Mouse (Mus musculus): ENCODE measurements around the gene Ms4a18. TPM values are rescaled to one million over a fixed set of nuclear protein-coding genes. Genes with fewer than 3 reads are reported as not detected.

Ms4a18 gene
- polyA plus RNA-seq, 1 experiment from 2014 or later: 37.9 TPM

DNA sequence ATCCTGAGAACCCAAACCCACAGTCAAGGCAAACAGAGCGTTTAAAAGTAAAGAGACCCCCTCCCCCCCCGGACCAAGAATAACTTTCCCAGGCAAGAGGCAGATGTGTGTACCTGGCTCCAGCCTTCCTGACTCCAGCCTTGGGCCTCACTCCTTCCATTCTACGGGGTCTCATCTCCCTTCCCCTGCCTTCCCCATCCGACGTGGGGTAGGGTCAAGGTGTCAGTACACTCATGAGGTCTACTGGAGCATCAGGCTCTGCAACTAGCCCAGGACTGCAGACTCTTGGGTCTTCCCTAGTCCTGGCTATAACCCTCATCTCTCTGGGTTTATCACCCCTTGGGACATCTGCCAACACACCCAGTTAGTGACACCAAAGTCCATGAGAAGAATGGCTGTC lies 37.6 kb downstream of the Ms4a18 start:
- 80% methylated on average over 5 of the region's 5 CpGs for WGBS
- no peaks in the 10 kb centered on the region for H3K27me3 ChIP-seq (replicated peaks)
- H3K9ac ChIP-seq: no peak overlapping the region
- peaks cover 15% of the 10 kb centered on the region for H3K4me1 ChIP-seq (replicated peaks)
- no peak for ATAC-seq
- H3K27ac ChIP-seq: no peak overlapping the region
- no peak overlapping the region for H3K4me3 ChIP-seq (replicated peaks)
- H3K4me2 ChIP-seq (replicated peaks): peak overlapping the region; percentile 37; the same call in 1 of the 2 replicates
- H3K9me3 ChIP-seq: no peaks in the 10 kb centered on the region
- no peaks in the 10 kb centered on the region for H3K36me3 ChIP-seq

GRCm38 (mm10) chr19:10979184-10980168 lies 38.4 kb downstream of the Ms4a18 start:
- peak; percentile 34 for ATAC-seq
- 11% methylated on average over 18 of the region's 18 CpGs for WGBS
- Histone ChIP-seq H3K36me3 (no peaks in the 10 kb centered on the region), H3K27ac (no peak overlapping the region), H3K27me3 (replicated peaks) (no peaks in the 10 kb centered on the region), H3K4me3 (replicated peaks) (no peak overlapping the region), H3K9ac (no peak overlapping the region), H3K9me3 (no peaks in the 10 kb centered on the region), H3K4me1 (replicated peaks) (peaks cover 19% of the 10 kb centered on the region), H3K4me2 (replicated peaks) (peak overlapping the region; percentile 37)

- no peaks in the 10 kb centered on the region for H3K9me3 ChIP-seq
- H3K9ac ChIP-seq: no peak overlapping the region
- peaks cover 34% of the 10 kb centered on the region for H3K4me1 ChIP-seq (replicated peaks)
- no peaks in the 10 kb centered on the region for H3K27me3 ChIP-seq (replicated peaks)
- H3K4me2 ChIP-seq (replicated peaks): no peak overlapping the region
- no peak overlapping the region for H3K4me3 ChIP-seq (replicated peaks)
- 45% methylated on average over 4 of the region's 4 CpGs for WGBS
- ATAC-seq: no peak
- no peaks in the 10 kb centered on the region for H3K36me3 ChIP-seq
- H3K27ac ChIP-seq: no peak overlapping the region
Measured at GRCm38 (mm10) chr19:10976318-10976717, 41.5 kb downstream of the Ms4a18 start.

DNA sequence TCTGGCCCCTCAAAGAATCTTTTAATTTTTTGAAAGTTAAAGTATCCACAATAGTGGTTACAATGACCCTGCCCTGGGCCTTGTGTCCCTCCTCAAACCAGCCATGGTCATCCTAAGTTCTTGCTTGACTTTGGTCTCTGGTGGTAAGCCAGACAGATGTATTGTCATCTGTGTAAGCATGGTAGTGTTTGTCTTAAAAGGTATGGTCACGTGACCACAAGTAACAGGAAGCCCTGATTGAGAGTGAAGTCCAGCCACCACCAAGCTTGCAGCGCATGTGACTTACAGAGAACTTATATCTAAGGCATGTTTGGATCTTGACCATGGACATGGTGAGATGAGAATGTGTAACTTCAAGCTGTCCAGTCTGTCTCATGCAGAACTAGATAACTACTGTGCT lies 42.6 kb downstream of the Ms4a18 start:
- ATAC-seq: 0 out of 2 replicates have a peak, but pooled peaks have one; percentile 8
- Histone ChIP-seq H3K36me3 (no peaks in the 10 kb centered on the region), H3K9ac (no peak overlapping the region), H3K4me3 (replicated peaks) (no peak overlapping the region), H3K27me3 (replicated peaks) (no peaks in the 10 kb centered on the region), H3K4me1 (replicated peaks) (peaks cover 34% of the 10 kb centered on the region), H3K27ac (peak overlapping the region; percentile 87; the same call in 1 of the 2 replicates), H3K4me2 (replicated peaks) (no peak overlapping the region), H3K9me3 (no peaks in the 10 kb centered on the region)
- WGBS: 72% methylated on average over 2 of the region's 2 CpGs

- no peak within 1 kb of the TSS for H3K4me3 ChIP-seq (replicated peaks)
- WGBS: 13% methylated on average over 4 of the region's 4 CpGs
Measured at GRCm38 (mm10) chr19:10974238-10974865, 43.5 kb downstream of the Ms4a18 start, which contains the start of gene Ms4a10. TSS of gene Ms4a10 (minus strand) at chr19:10974670.

GRCm38 (mm10) chr19:10973187-10973586 lies 44.6 kb downstream of the Ms4a18 start:
- Histone ChIP-seq H3K4me3 (replicated peaks) (no peak overlapping the region), H3K9ac (no peak overlapping the region), H3K9me3 (no peaks in the 10 kb centered on the region), H3K36me3 (no peaks in the 10 kb centered on the region), H3K4me2 (replicated peaks) (0 out of 2 replicates have a peak overlapping the region, but pooled peaks have one; percentile 42), H3K27ac (peak overlapping the region; percentile 87), H3K27me3 (replicated peaks) (no peaks in the 10 kb centered on the region), H3K4me1 (replicated peaks) (peaks cover 23% of the 10 kb centered on the region)
- ATAC-seq: no peak; the same call in 1 of the 2 replicates
- 39% methylated on average over 2 of the region's 2 CpGs for WGBS

More at GRCm38 (mm10) chr19:10974238-10974865, 43.5 kb downstream of the Ms4a18 start, which contains the start of gene Ms4a10:
- ATAC-seq: peak; percentile 89
- peaks cover 28% of the 10 kb centered on the region for H3K4me1 ChIP-seq (replicated peaks)
- no peaks in the 10 kb centered on the region for H3K36me3 ChIP-seq
- H3K4me2 ChIP-seq (replicated peaks): peak within 1 kb of the TSS; percentile 42
- no peaks in the 10 kb centered on the region for H3K27me3 ChIP-seq (replicated peaks)
- peak within 1 kb of the TSS; percentile 87 for H3K27ac ChIP-seq
- H3K9me3 ChIP-seq: no peaks in the 10 kb centered on the region
- H3K9ac ChIP-seq: peak within 1 kb of the TSS; percentile 8; the same call in 1 of the 2 replicates

- peaks cover 23% of the 10 kb centered on the region for H3K4me1 ChIP-seq (replicated peaks)
- H3K36me3 ChIP-seq: no peaks in the 10 kb centered on the region
- H3K4me2 ChIP-seq (replicated peaks): no peak overlapping the region
- 72% methylated on average over 3 of the region's 3 CpGs for WGBS
- H3K9ac ChIP-seq: no peak overlapping the region
- H3K27ac ChIP-seq: peak overlapping the region; percentile 87
- ATAC-seq: no peak
- no peak overlapping the region for H3K4me3 ChIP-seq (replicated peaks)
- H3K9me3 ChIP-seq: no peaks in the 10 kb centered on the region
- H3K27me3 ChIP-seq (replicated peaks): no peaks in the 10 kb centered on the region
Measured at GRCm38 (mm10) chr19:10972660-10973059, 45.2 kb downstream of the Ms4a18 start.

- no peak overlapping the region for H3K9ac ChIP-seq
- H3K4me1 ChIP-seq (replicated peaks): peaks cover 21% of the 10 kb centered on the region
- ATAC-seq: no peak
- WGBS: 64% methylated on average over 3 of the region's 3 CpGs
- H3K4me3 ChIP-seq (replicated peaks): no peak overlapping the region
- no peak overlapping the region for H3K4me2 ChIP-seq (replicated peaks)
- no peaks in the 10 kb centered on the region for H3K36me3 ChIP-seq
- no peak overlapping the region for H3K27ac ChIP-seq
- H3K9me3 ChIP-seq: no peaks in the 10 kb centered on the region
- no peaks in the 10 kb centered on the region for H3K27me3 ChIP-seq (replicated peaks)
Measured at GRCm38 (mm10) chr19:10970457-10970856, 47.4 kb downstream of the Ms4a18 start.

- Histone ChIP-seq H3K9ac (no peak overlapping the region), H3K4me3 (replicated peaks) (no peak overlapping the region), H3K9me3 (no peaks in the 10 kb centered on the region), H3K4me2 (replicated peaks) (no peak overlapping the region), H3K4me1 (replicated peaks) (peaks cover 7% of the 10 kb centered on the region), H3K27ac (no peak overlapping the region), H3K27me3 (replicated peaks) (no peaks in the 10 kb centered on the region), H3K36me3 (no peaks in the 10 kb centered on the region)
- no peak for ATAC-seq
- 93% methylated on average over 7 of the region's 7 CpGs for WGBS
Measured at GRCm38 (mm10) chr19:10968578-10968977, 49.3 kb downstream of the Ms4a18 start.

DNA sequence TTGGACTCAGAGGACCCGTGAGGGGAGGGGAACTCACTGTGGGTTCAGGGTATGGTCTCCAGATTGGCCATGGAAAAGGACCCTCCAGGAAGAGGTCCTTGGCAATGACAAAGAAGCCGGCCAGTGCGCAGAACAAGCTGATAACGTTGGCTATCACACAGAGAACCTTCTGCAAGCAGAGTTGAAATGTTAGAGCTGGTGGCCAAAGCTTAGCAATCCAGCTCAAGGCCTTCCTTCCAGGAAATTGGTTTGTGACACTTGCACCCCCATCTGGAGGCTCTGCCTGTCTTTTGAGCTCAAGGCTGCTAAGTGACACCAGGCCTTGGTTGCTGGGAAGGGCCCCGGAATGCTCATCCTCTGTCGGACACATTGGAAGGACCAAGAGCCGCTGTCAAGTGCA lies 52.1 kb downstream of the Ms4a18 start:
- H3K9me3 ChIP-seq: no peaks in the 10 kb centered on the region
- no peaks in the 10 kb centered on the region for H3K4me1 ChIP-seq (replicated peaks)
- H3K27ac ChIP-seq: no peak overlapping the region
- H3K27me3 ChIP-seq (replicated peaks): no peaks in the 10 kb centered on the region
- no peaks in the 10 kb centered on the region for H3K36me3 ChIP-seq
- no peak overlapping the region for H3K4me3 ChIP-seq (replicated peaks)
- WGBS: 90% methylated on average over 7 of the region's 7 CpGs
- no peak overlapping the region for H3K9ac ChIP-seq
- no peak overlapping the region for H3K4me2 ChIP-seq (replicated peaks)
- no peak for ATAC-seq

GRCm38 (mm10) chr19:10959978-10960346 lies 57.9 kb downstream of the Ms4a18 start:
- ATAC-seq: peak; percentile 35
- Histone ChIP-seq H3K4me3 (replicated peaks) (no peak overlapping the region), H3K9ac (no peak overlapping the region), H3K27me3 (replicated peaks) (no peaks in the 10 kb centered on the region), H3K4me2 (replicated peaks) (no peak overlapping the region), H3K36me3 (no peaks in the 10 kb centered on the region), H3K9me3 (no peaks in the 10 kb centered on the region), H3K27ac (no peak overlapping the region), H3K4me1 (replicated peaks) (no peaks in the 10 kb centered on the region)
- 42% methylated on average over 12 of the region's 12 CpGs for WGBS

Measured in intestine, embryonic 15.5 days (tissue).